Mouse (Mus musculus) T-helper 2 cell (primary cell): ENCODE data around the gene Ppp1r14c.
"Not testable (repeated sequence)": the region's sequence is repeated elsewhere in the genome, so short reads cannot be mapped to it uniquely, and the experiment has no call there.

Source experiments
- in situ Hi-C: fragments of 300-600 bp; cut with MboI, MseI; formaldehyde crosslinking; loops from one replicate; pipeline ENCODE4 v1.15.1; 2025; ENCODE audit warnings: high pct_unique_total_duplicates

Gene Ppp1r14c

GRCm38 (mm10) chr10:3402284-3402683, 36.4 kb downstream of the Ppp1r14c start:
- in situ Hi-C loops, result no loop called here

- in situ Hi-C loops, result no loop called here
Observed at GRCm38 (mm10) chr10:3403416-3404137, 37.7 kb downstream of the Ppp1r14c start.

- in situ Hi-C loops, result no loop called here
Observed at GRCm38 (mm10) chr10:3404362-3404761, 38.5 kb downstream of the Ppp1r14c start.

- in situ Hi-C loops, result no loop called here
Observed at GRCm38 (mm10) chr10:3406280-3406679, 40.4 kb downstream of the Ppp1r14c start.

- in situ Hi-C loops, result no loop called here
Observed at GRCm38 (mm10) chr10:3408036-3408661, 42.3 kb downstream of the Ppp1r14c start.

- in situ Hi-C loops, result no loop called here
Observed at GRCm38 (mm10) chr10:3408699-3409098, 42.8 kb downstream of the Ppp1r14c start.

- in situ Hi-C loops, result no loop called here
Observed at GRCm38 (mm10) chr10:3411222-3411621, 45.4 kb downstream of the Ppp1r14c start.

- in situ Hi-C loops, result no loop called here
Observed at GRCm38 (mm10) chr10:3411639-3412038, 45.8 kb downstream of the Ppp1r14c start.

- in situ Hi-C loops, result no loop called here
Observed at GRCm38 (mm10) chr10:3414813-3415212, 49.0 kb downstream of the Ppp1r14c start.

- in situ Hi-C loops, result no loop called here
Observed at GRCm38 (mm10) chr10:3416565-3416964, 50.7 kb downstream of the Ppp1r14c start.

- in situ Hi-C loops, result no loop called here
Observed at GRCm38 (mm10) chr10:3417408-3417807, 51.6 kb downstream of the Ppp1r14c start.

- in situ Hi-C loops, result no loop called here
Observed at GRCm38 (mm10) chr10:3424016-3424415, 58.2 kb downstream of the Ppp1r14c start.

GRCm38 (mm10) chr10:3427689-3428399, 62.0 kb downstream of the Ppp1r14c start:
- in situ Hi-C loops, result no loop called here

- in situ Hi-C loops, result no loop called here
Observed at GRCm38 (mm10) chr10:3434848-3435474, 69.1 kb downstream of the Ppp1r14c start.

GRCm38 (mm10) chr10:3440722-3441471, 75.0 kb downstream of the Ppp1r14c start:
- in situ Hi-C loops, result no loop called here

- in situ Hi-C loops, result not testable (repeated sequence)
Observed at GRCm38 (mm10) chr10:3446748-3447147, 80.9 kb downstream of the Ppp1r14c start.

GRCm38 (mm10) chr10:3448699-3449098, 82.8 kb downstream of the Ppp1r14c start:
- in situ Hi-C loops, result no loop called here

- in situ Hi-C loops, result no loop called here
Observed at GRCm38 (mm10) chr10:3451930-3452329, 86.1 kb downstream of the Ppp1r14c start.

- in situ Hi-C loops, result no loop called here
Observed at GRCm38 (mm10) chr10:3452822-3453475, 87.1 kb downstream of the Ppp1r14c start.

- in situ Hi-C loops, result no loop called here
Observed at GRCm38 (mm10) chr10:3458686-3459085, 92.8 kb downstream of the Ppp1r14c start.

GRCm38 (mm10) chr10:3460841-3461240, 95.0 kb downstream of the Ppp1r14c start:
- in situ Hi-C loops, result no loop called here
